Mouse (Mus musculus): Measurements from ENCODE around the gene Cfap99. TPM values are rescaled to one million over a fixed set of nuclear protein-coding genes. Genes with fewer than 3 reads are reported as not detected.

Gene Cfap99
- total and polyA plus RNA-seq, 3 experiments, result not detected

DNA sequence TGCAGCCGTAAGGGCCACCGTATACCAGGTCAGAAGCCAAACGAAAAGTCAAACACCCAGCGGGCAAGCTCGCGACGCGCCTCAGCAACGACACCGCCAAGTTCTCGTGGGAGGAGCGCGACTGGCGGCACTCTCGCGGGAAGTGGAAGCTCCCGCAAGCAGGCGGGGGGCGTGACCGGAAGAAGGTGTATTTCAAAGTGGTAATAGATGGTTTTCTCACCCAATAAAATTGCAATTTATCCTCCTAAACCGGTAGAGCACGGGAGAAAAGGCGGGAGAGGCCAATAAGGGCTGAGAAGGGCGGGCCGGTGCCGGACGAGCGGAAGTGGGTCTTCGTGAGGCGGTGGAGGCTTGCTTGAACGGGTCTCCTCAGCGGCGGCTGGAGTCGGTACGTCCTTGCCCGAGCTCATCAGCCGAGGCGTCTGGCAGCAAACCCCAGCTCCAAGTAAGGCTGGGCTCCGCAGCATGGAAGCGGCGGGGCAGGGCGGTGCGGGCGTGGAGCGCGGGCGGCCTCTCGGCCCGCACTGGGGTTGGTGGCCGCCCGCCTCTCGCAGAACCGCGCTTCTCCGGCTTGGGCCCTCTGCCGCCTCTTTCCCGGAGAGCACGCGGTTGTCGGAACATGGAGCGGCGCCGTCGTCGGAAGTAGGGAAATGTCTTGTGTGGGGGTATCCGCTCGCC, 47.8 kb downstream of the Cfap99 start, which contains the start of gene Rnf4 (continued):
- TF ChIP-seq UBTF (IDR thresholded peaks at IDR 0.05; ENCODE audit: borderline replicate concordance, insufficient read depth, low read depth, low read length), result no peak
- TF ChIP-seq SIN3A (IDR thresholded peaks at IDR 0.05; ENCODE audit: low read length), result peak; percentile 47; the same call in 1 of the 2 replicates
- no peak for TF ChIP-seq MYB (IDR thresholded peaks at IDR 0.05; ENCODE audit: low read depth, low read length)

DNA sequence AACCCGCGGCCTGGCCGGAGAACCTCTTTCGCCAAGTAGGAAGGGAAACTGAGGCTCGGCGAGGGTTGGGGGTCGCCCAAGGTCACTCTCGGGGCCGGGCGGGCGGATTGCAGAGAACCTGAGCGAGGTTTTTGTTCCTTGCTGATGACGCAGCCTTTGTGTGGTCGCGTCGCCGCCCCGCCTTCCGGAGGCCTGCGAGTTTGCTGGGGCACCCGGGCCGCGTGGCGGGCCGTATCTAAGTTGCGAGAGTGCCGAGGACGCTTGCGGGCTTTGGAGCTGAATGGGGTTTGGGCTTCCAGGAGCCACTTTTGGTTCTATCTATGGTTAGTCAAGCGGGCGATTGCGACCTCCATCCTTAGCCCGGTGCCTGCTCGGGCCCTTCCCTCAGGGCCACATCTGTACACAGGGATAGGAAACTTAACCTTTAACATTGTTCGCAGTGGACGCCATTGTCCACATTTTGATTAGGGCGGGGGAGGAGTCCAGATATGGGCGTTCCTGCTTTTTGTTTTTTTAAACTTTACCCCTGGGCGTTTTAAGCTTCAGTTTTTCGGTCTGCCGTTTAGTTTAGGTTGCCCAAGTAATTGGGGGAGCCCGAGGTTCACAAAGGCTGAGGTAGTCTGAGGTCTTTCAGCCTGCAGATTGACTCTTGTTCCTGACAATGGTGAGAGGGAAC, 48.5 kb downstream of the Cfap99 start:
- peak overlapping the region; percentile 82 for H3K27ac ChIP-seq (ENCODE audit: control insufficient read depth, low read depth, low read length)
- H3K79me2 ChIP-seq (ENCODE audit: control insufficient read depth, insufficient read depth, low read length, poor library complexity), result peaks cover 65% of the 10 kb centered on the region
- H3K4me3 ChIP-seq (ENCODE audit: control insufficient read depth in 1 of 2, insufficient read depth in 1 of 2, low read depth in 2 of 2, low read length in 2 of 2), result peak overlapping the region; percentile 84 to 88
- H3K4me1 ChIP-seq (ENCODE audit: control insufficient read depth in 1 of 2, insufficient read depth in 2 of 2, low read length in 2 of 2), result peaks cover 18 to 23% of the 10 kb centered on the region in 2 experiments
- peak; percentile 90 for DNase-seq (ENCODE audit: low read depth, low spot score)
- no peaks in the 10 kb centered on the region for H3K27me3 ChIP-seq (ENCODE audit: control insufficient read depth in 1 of 2, insufficient read depth in 2 of 2, low read length in 2 of 2)
- peaks cover 19 to 47% of the 10 kb centered on the region in 2 experiments for H3K36me3 ChIP-seq (ENCODE audit: control insufficient read depth in 1 of 2, insufficient read depth in 2 of 2, low read length in 2 of 2)
- peak overlapping the region; percentile 95 for H3K9ac ChIP-seq (ENCODE audit: control insufficient read depth, low read depth, low read length, poor library complexity, severe bottlenecking)
- no peaks in the 10 kb centered on the region for H3K9me3 ChIP-seq (replicated peaks; ENCODE audit: insufficient read depth, low read length)
- peak; percentile 92 for TF ChIP-seq MXI1 (IDR thresholded peaks at IDR 0.05; ENCODE audit: low read depth, low read length)
- peak; percentile 32; the same call in 1 of the 2 replicates for TF ChIP-seq TCF12 (IDR thresholded peaks at IDR 0.05; ENCODE audit: low read depth, low read length)
- no peak for TF ChIP-seq RAD21 (IDR thresholded peaks at IDR 0.05; ENCODE audit: low read depth, low read length)
- peak; percentile 84 for TF ChIP-seq SIN3A (IDR thresholded peaks at IDR 0.05; ENCODE audit: low read length)
- TF ChIP-seq USF2 (IDR thresholded peaks at IDR 0.05; ENCODE audit: borderline replicate concordance in 1 of 2, insufficient read depth in 1 of 2, low read depth in 1 of 2, low read length in 2 of 2), result no peak
- no peak for TF ChIP-seq MEF2A (IDR thresholded peaks at IDR 0.05; ENCODE audit: extremely low read depth, insufficient replicate concordance, low read depth, low read length, poor library complexity, severe bottlenecking)
- no peak for TF ChIP-seq ZKSCAN1 (IDR thresholded peaks at IDR 0.05; ENCODE audit: low read depth, low read length)
- TF ChIP-seq TAL1 (IDR thresholded peaks at IDR 0.05; ENCODE audit: low read length), result no peak
- no peak for TF ChIP-seq MAFK (IDR thresholded peaks at IDR 0.05; ENCODE audit: borderline replicate concordance, low read depth, low read length)
- TF ChIP-seq ETS1 (IDR thresholded peaks at IDR 0.05; ENCODE audit: low read depth, low read length), result 0 out of 2 replicates have a peak, but pooled peaks have one; percentile 17
- no peak for TF ChIP-seq BHLHE40 (IDR thresholded peaks at IDR 0.05; ENCODE audit: borderline replicate concordance, low read depth, low read length)
- peak; percentile 76; the same call in 1 of the 2 replicates for TF ChIP-seq MAZ (IDR thresholded peaks at IDR 0.05; ENCODE audit: low read depth, low read length)
- no peak for TF ChIP-seq SMC3 (IDR thresholded peaks at IDR 0.05; ENCODE audit: low read depth, low read length)
- no peak for TF ChIP-seq POLR2AphosphoS5 (IDR thresholded peaks at IDR 0.05; ENCODE audit: borderline replicate concordance, low read depth, low read length)
- TF ChIP-seq E2F4 (IDR thresholded peaks at IDR 0.05; ENCODE audit: borderline replicate concordance, low read depth, low read length), result no peak
- TF ChIP-seq NRF1 (IDR thresholded peaks at IDR 0.05; ENCODE audit: insufficient read depth, low read depth, low read length, poor library complexity, severe bottlenecking), result no peak
- TF ChIP-seq CTCF (IDR thresholded peaks at IDR 0.05 in 2 of 3, conservative IDR thresholded peaks at IDR 0.05 in 1 of 3; ENCODE audit: control insufficient read depth in 1 of 3, insufficient read depth in 1 of 3, low read depth in 2 of 3, low read length in 3 of 3, poor library complexity in 1 of 3, severe bottlenecking in 1 of 3), result no peak
- TF ChIP-seq ZNF384 (IDR thresholded peaks at IDR 0.05; ENCODE audit: low read depth, low read length), result no peak
- TF ChIP-seq RCOR1 (IDR thresholded peaks at IDR 0.05; ENCODE audit: low read depth, low read length), result no peak
- TF ChIP-seq POLR2AphosphoS2 (IDR thresholded peaks at IDR 0.05; ENCODE audit: low read length), result no peak; the same call in 1 of the 2 replicates
- no peak for TF ChIP-seq USF1 (IDR thresholded peaks at IDR 0.05; ENCODE audit: low read depth, low read length)
- TF ChIP-seq JUND (IDR thresholded peaks at IDR 0.05; ENCODE audit: low read depth, low read length), result no peak
- peak; percentile 15 to 16; a peak in 1 of 4 replicates for TF ChIP-seq POLR2A (IDR thresholded peaks at IDR 0.05; ENCODE audit: control insufficient read depth in 1 of 2, insufficient read depth in 1 of 2, low read depth in 1 of 2, low read length in 2 of 2, poor library complexity in 1 of 2)
- TF ChIP-seq MAX (IDR thresholded peaks at IDR 0.05; ENCODE audit: low read length), result peak; percentile 86
- no peak for TF ChIP-seq GATA1 (IDR thresholded peaks at IDR 0.05; ENCODE audit: low read depth, low read length)
- TF ChIP-seq ZMIZ1 (IDR thresholded peaks at IDR 0.05; ENCODE audit: low read depth, low read length), result 0 out of 2 replicates have a peak, but pooled peaks have one; percentile 16
- TF ChIP-seq NELFE (IDR thresholded peaks at IDR 0.05; ENCODE audit: low read depth, low read length), result peak; percentile 26; the same call in 1 of the 2 replicates
- TF ChIP-seq CHD2 (IDR thresholded peaks at IDR 0.05; ENCODE audit: low read length), result no peak; the same call in 1 of the 2 replicates
- peak; percentile 38 for TF ChIP-seq TBP (IDR thresholded peaks at IDR 0.05; ENCODE audit: low read depth, low read length)
- peak; percentile 92 for TF ChIP-seq MYC (IDR thresholded peaks at IDR 0.05; ENCODE audit: low read depth, low read length)
- no peak for TF ChIP-seq MYB (IDR thresholded peaks at IDR 0.05; ENCODE audit: low read depth, low read length)
